Mouse (Mus musculus): ENCODE measurements around the gene St3gal3.

GRCm38 (mm10) chr4:117992872-117993271 lies 141.8 kb downstream of the St3gal3 start:
- TF ChIP-seq ELF1 (IDR thresholded peaks at IDR 0.05; ENCODE audit: low read depth, low read length) (no peak), EP300 (IDR thresholded peaks at IDR 0.05; ENCODE audit: low read depth in 1 of 2, low read length in 2 of 2) (no peak), KAT2A (conservative IDR thresholded peaks at IDR 0.05; ENCODE audit: low read depth, low read length) (no peak), ETS1 (IDR thresholded peaks at IDR 0.05; ENCODE audit: low read depth, low read length) (no peak), MYB (IDR thresholded peaks at IDR 0.05; ENCODE audit: low read depth, low read length) (no peak), POLR2A (IDR thresholded peaks at IDR 0.05; ENCODE audit: control insufficient read depth in 1 of 2, insufficient read depth in 1 of 2, low read depth in 1 of 2, low read length in 2 of 2, poor library complexity in 1 of 2) (no peak), CTCF (IDR thresholded peaks at IDR 0.05 in 2 of 3, conservative IDR thresholded peaks at IDR 0.05 in 1 of 3; ENCODE audit: control insufficient read depth in 1 of 3, insufficient read depth in 1 of 3, low read depth in 2 of 3, low read length in 3 of 3, poor library complexity in 1 of 3, severe bottlenecking in 1 of 3) (no peak), NELFE (IDR thresholded peaks at IDR 0.05; ENCODE audit: low read depth, low read length) (no peak), POLR2AphosphoS5 (IDR thresholded peaks at IDR 0.05; ENCODE audit: borderline replicate concordance, low read depth, low read length) (no peak), MAZ (IDR thresholded peaks at IDR 0.05; ENCODE audit: low read depth, low read length) (no peak), SIN3A (IDR thresholded peaks at IDR 0.05; ENCODE audit: low read length) (no peak), ZKSCAN1 (IDR thresholded peaks at IDR 0.05; ENCODE audit: low read depth, low read length) (no peak), HCFC1 (IDR thresholded peaks at IDR 0.05; ENCODE audit: low read depth, low read length) (no peak)
